Mouse (Mus musculus): ENCODE results near the gene Acsm2. TPM values are rescaled to one million over a fixed set of nuclear protein-coding genes. Genes with fewer than 3 reads are reported as not detected.

Acsm2 gene
- not detected for total RNA-seq (2022)

DNA sequence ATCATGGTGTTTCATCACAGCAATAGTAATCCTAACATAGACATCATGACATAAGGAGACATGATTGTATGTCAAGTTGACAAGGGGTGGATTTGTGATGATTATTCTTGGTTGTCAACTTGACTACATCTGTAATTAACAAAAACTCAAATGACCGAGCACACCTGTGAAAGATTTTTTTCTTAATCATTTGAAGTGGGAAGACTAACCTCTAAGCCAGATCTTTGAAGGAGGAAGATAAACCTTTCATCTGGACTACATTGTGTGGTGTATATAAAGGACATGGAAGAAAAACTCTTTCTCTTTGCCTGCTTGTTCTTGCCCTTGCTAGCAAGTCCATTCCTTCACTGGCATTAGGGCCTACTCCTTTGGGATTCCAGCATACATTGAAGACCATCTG lies at the start of gene Acsm2:
Acsm2 (plus strand) TSS at position 301 of the 400 bp plus-strand sequence.
- no peak for DNase-seq (ENCODE audit: low spot score in 2 of 2)

DNA sequence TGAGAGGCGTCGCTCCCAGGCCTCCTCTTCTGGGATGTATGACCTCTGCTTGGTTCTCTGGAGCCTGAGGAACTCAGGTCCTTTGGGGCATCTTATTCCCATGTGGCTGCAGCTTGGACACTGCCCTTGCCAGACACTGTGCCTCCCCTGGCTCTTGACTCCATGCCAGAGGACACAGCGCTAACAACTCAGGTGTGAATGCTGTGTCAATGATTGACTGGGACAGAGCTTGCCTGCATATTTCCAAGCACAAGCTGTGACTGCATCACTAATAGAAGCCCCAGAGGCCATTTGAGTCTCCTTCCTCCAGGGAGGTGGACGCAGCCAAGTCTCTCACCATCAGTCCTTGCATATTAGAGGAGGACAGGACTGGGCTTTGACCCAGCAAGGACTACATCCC lies 43.0 kb upstream of the Acsm2 start:
- no peak for DNase-seq (ENCODE audit: low spot score in 2 of 2)

DNA sequence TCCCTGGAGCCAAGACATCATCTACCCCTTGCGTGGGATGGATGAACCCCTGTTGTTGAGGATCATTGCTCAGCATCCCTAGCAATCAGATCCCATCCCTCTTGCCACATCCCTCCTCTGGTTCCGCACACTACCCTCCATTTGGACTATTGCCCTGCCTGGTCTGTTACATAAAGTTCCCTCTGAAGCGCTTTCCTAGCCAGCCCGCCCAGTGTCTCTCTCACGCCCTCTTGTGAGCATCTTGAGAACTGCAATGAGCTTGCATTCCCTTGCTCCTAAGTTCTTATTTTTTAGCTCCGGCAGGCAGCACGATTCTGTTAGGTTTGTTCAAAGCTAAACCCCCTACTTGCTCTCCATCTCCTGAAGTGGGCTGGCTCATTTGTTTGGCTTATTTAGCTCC lies 41.1 kb upstream of the Acsm2 start:
- no peak for DNase-seq (ENCODE audit: low spot score in 2 of 2)

DNA sequence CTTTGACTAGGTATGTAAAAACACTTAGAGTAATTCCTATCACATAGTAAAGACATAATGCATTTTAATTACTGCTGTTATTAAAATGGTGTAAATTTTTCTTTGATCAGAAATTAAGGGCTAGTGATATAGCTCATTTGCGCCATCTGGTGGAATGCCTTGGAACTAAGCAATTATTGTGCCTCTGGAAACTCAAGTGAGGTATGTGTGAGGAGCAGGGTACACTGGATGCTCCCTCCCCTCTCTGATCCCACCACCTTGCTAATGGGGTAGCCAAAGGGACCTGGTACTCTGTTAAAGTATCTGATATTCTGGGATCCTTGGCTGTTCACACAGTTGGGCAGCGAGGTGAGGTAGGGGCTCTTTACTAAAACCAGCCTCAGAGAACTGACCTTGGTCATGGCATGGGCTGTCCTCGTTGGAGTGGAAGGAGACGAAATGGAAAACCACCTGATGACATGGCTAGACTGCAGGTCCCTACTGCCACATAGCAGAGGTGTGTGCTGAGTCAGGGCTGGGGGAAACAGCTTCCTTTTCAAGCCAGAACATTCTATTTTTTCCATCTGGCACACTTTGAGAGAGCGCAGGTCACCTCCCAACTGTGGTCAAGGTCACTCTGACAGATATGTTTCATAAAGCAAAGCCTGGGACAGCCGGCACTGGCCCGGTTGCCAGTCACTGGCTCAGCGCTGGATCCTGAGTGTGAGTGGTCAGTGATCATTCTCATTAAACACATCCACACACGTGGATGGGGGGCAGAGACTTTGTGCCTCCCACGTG lies 38.5 kb upstream of the Acsm2 start:
- DNase-seq (ENCODE audit: low spot score in 2 of 2) = no peak

DNA sequence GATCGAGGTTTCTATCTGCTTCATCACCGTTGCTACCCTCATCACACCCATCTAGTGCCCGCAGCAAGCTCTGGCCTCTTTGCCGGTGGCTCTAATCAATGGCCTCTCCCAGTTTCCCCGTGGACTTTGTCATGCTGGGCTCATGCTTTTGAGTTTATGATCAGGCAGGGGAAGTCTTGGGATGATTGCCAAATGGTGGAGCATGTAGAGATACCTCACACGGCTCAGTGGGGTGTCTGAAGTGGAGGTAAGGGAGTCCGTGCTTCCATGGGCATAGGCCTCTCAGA lies 37.9 kb upstream of the Acsm2 start:
- DNase-seq (ENCODE audit: low spot score in 2 of 2) = no peak

DNA sequence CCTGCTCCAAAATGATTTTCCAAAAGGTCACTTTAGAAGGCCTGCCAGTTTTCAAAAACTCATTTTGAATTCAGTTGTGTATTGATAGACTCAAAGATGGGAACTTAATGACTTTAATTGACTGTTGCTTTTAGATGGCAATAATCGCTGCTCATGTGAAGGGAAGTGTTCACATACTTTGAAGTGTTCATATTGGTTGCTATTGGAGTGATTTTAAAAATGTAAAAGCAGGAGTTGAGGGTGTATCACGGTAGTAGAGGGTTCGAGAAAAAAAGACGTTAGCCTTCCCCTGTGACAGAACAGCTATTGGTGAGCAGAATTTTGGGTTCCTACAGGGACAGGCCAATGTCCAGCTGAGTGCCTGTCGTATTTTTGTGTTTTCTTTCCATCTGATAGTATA lies 35.0 kb upstream of the Acsm2 start, which contains the start of gene Acsm5:
Acsm5 (plus strand) TSS at position 301 of the 400 bp plus-strand sequence.
- no peak for DNase-seq (ENCODE audit: low spot score in 2 of 2)

DNA sequence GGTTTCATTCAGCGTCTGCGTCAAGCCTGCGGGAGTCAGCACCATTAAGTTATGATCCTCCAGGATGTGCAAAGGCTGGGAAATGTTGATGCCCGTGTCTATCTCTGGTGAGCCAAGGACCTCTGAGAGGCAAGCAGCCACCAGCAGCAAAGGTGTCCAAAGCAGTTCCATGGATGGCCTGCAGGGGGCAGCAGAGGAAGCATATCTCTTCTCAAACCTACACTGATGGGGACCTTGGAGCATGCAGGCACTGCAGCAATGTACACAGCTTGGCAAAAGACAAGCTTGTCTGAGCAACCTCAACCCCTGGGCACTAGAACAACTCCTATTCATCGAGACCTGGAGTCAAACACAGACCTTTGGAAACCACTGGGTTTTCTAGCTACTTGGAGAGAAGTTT lies 34.5 kb upstream of the Acsm2 start:
- DNase-seq (ENCODE audit: low spot score in 2 of 2) = peak in 1 of 2 experiments; percentile 12

DNA sequence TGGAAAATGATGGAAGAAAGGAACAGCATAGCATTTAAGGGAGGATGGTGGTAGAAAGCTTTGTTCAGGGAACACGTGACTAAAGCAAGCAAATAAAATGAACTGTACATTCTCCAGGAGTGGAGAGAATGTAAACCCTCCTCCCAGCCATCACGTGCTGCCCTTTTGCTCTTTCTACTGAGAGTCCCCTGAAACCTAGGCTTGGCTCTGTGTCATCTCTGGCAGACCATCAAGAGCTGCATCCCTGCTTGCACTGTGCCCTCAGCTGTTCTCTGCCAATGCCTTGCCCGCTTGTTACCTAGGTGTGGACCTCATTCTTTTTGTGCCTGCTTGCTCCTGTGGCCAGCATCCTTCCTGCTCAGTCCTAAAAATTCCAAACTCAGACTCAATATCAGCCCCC lies 32.3 kb upstream of the Acsm2 start:
- DNase-seq (ENCODE audit: low spot score in 2 of 2) = no peak

DNA sequence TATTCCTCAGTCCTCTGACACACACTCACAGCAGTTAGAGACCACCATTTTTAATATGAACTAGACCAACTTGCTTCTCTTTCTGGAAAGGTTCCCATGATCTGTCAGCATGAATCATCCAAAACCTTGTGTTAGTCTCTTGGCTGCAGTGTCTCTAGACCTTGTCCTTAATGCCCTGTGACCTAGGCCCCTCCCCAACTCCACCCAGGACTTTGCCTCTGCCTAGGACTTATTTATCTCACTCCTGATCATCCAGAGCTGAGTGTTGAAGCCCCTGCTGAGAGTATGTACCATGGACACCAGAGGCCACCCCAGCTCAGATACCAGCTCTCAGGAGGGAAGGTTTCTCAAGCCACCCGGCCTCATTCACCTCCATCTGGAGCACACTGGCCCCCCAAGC lies 31.8 kb upstream of the Acsm2 start:
- DNase-seq (ENCODE audit: low spot score in 2 of 2) = no peak

DNA sequence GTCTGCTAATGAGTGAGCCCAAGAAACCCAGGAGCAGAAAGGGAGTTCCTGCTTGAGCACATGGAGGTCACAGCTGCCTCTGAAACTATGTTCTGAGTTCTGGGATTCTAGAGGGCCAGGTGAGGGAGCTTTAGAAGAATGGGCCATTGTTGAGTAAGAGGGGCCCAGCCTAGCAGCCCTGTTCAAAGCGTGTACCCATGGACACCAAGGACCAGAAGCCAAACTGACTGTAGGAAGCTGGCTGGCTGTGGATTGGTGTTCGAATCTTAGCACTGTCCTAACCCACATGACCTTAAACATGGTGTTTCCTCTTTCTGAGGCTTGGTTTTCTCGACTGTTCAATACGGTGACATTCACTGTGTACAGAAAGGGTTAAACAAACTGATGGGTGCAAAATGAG lies 30.8 kb upstream of the Acsm2 start, which contains the start of gene Pdilt:
Pdilt (minus strand) TSS at position 101 of the 400 bp plus-strand sequence.
- no peak for DNase-seq (ENCODE audit: low spot score in 2 of 2)

DNA sequence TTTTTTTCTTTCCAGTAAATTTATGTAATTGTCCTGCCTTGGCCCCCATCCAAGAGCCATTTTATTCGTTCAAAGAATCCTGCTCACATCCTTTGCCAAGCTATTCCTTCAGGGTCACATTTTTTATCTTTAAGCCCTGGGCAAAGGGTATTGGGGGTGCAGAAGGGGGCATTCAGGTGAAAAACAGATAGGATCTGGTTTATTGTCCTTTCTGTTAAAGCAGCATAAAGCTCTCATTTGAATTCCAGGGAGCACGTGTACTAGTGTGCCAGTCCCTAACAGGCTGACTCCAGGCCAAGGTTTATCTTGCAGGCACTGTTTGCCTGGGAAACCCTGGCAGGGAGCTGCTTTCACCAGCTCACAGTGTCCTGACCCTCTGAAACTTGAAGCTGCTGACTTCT lies 28.3 kb upstream of the Acsm2 start:
- no peak for DNase-seq (ENCODE audit: low spot score in 2 of 2)

DNA sequence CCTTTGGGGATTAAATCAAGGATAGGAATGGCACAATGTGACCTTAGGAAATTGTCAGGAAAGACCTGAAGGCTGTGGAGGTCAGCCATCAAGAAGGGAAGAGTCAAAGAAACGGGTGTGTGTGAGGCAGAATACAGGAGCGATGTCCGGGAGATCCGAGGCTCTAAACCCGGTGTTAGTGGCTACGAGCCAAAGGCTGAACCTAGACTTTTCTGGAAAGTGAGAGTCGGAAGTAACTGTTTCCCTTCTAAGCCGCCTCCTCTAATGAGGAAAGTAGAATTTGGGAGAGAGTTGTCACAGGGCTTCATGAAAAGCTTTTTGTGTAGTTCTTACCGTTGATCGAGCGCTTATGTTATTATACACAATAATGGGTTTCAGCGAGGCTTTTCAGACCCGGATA lies 27.7 kb upstream of the Acsm2 start:
- DNase-seq (ENCODE audit: low spot score in 2 of 2) = no peak

DNA sequence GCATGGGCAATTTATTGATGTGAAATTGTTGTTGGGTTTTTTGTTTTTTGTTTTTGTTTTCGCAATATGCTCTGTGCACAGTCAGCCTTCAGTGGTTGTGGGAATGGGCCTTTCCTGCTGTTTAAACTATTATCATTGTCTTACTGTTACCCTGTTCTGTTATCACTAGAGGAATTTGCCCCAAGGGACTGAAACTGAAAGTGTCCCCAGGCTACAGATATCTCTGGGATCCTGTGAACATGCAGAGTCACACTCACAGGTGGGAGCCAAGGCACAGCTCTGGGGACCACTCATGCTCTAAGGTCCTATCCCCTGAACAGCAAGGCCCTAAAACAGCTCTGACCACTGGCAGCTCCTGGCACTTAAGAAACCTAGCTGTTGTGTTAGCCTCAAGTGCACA lies 27.0 kb upstream of the Acsm2 start:
- no peak for DNase-seq (ENCODE audit: low spot score in 2 of 2)

DNA sequence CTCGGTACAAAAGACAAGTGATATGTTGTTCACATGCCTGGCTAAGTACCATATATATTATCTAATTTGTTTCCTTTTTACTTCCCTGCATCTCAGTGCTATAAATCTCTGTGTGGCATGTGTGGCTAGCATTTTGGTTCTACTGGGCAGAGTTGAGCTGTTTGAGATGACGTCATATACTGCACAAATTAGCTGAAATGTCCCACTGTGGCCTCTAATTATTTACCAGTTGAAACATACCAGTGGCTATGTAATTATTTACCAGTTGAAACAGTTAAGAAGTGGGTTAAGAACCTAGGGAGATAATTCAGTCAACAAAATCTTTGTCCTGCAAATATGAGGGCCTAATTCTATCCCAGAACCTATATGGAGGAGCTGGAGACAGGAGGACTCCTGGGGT lies 26.6 kb upstream of the Acsm2 start:
- DNase-seq (ENCODE audit: low spot score in 2 of 2) = no peak

DNA sequence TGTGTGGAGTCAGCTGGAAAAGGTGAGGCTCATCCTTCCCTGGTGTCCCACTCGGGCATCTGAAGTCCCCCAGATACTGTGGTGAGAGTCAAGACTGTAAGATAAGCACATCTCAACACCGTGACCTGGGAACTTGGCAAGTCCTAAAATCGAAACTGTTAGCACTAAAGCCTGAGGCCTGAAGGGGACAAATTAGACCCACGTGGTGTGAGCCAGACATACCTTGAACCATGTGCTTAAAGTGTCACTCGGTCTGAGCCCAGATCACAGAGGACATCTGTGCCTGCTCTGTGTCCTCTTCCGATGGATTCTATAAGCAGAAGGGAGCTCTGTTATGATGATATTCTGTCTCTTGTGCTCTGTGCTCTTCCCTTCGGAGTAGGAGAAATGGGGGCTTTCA lies 25.5 kb upstream of the Acsm2 start:
- no peak for DNase-seq (ENCODE audit: low spot score in 2 of 2)

DNA sequence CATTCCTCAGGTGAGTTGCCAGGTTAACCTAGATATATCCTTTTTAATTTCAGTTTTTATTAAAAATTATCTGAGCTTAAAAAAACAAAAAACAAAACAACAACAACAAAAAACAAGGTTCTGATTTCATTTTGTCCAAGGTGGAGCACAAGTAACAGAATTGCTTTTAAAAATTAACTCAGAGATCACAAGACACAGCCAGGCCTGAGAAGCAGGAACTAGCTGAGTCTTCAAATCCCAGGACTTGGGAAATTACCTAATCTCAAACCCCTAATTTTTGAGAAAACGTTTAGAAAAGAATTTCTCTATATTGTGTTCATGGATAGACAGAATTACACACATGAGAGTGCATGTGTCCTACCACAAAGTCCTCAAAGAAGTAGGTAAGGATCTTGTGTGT lies 21.2 kb upstream of the Acsm2 start:
- DNase-seq (ENCODE audit: low spot score in 2 of 2) = no peak

DNA sequence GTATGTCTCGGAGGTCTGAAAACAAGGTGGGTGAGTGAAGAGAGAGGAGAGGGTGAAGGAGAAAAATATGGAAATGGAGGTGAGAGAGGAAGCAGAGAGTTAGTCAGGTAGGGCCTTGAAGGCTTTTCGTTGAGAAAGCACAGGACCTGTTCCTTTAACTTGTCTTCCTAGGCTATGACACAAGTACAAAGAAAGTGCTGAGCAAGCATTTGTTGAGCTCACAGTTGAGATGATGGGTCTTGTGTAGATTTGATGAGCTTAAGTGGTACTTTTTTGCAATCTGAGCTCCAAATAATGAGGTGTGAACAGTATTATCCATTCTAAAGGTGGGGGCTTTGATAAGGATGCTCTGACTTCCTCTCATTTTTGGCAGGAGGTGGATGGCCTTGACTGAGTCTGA lies 19.8 kb upstream of the Acsm2 start:
- DNase-seq (ENCODE audit: low spot score in 2 of 2) = no peak

DNA sequence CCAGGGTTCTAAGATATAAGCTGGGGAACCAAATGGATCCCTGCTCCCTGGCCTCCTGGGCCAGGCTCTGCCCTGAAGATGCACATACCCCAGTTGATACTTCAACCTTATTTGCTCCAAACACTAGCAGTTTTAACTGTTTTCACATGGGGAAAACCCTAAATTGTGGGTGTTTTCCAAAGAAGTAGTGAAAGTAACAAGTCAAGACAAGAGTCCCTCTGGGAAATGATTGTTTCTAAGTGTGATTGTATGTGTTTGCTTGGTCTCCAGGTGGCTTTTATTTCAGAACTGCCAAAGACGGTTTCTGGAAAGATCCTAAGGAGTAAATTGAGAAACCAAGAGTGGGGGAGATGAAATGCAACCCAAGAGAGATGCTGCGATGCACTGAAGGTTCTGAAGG lies 11.7 kb upstream of the Acsm2 start:
- DNase-seq (ENCODE audit: low spot score in 2 of 2) = no peak

DNA sequence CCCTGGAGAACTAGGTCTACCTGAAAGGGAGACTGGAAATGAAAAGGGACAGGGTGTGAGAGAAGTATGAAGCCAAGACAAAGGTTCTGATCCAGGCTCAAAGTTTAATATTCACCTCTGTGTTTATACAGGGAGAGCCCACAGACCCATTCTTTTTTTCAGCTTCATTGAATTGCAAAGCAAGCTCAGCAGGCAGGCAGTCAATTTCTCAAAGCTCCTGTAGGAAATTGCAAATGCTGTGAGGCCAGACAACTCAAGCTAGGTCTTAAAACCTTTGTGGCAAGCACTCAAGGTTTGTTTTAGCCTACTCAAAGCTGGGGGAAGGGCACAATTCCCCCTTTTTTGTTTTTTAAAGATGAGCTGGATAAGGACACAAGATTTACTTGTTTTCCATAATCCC lies 8.6 kb upstream of the Acsm2 start:
- no peak for DNase-seq (ENCODE audit: low spot score in 2 of 2)

DNA sequence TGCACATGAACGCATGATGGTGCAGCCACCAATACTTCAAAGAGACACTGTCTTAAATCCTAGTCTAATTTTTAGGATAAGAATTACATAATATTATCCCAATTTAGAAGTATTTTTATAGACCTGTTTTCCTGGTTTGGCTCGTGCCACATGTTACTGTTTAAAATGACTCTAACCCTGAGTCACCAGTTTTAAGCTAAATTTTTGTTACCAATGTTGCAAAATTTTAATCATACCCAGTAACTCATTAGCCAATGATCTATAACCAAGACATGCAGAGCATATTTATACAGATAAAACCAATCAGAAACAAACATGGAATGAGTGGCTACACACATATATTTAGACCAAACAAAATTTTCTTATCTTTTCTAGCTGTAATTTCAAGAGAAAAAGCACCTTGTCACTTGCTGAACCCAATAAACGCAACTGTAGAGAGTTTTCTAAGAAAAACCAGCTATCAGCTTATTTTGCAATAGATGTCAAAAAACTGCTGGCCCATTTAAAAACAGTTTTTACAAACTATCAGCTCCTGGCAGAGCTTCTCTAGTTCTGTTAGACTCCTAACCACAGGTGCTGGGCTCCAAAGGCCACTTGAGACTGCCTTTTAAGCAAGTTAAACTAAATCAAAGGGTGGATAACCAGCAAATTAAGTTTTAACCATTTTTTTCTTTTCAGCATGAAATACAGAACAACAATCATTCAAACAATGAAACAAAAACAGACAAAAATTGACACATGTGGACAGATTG lies 3.5 kb upstream of the Acsm2 start:
- no peak for DNase-seq (ENCODE audit: low spot score in 2 of 2)

DNA sequence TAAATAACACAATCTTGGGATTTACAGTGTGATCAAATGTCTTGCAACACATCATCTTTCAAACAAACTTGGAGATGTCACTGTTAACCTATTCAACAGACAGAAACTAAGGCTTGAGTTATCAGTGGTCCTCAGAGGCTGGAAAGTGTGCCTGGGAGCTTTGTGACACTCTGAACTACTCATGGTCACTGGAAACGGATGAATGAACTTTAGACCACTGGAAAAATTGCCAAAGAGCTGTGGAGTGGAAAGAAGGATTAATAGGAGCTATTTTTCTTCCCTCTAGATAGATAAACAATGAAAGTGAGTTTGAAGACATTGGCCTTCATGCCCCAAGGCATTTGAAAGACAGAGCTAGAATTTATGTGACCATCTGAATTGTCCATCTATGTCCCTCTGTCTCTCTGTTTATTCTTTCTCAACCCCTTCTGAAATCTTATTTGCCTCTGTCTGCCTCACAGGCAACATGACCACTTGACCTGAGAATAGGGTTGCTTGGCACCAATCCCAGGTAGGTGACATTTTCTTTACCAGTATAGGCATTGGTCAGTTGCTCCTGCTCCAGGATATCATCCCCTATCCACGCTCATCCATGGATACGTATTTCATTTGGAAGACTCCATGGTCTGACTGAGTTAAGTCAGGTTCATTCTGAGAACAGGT lies 5.8 kb downstream of the Acsm2 start:
- no peak for DNase-seq (ENCODE audit: low spot score in 2 of 2)

DNA sequence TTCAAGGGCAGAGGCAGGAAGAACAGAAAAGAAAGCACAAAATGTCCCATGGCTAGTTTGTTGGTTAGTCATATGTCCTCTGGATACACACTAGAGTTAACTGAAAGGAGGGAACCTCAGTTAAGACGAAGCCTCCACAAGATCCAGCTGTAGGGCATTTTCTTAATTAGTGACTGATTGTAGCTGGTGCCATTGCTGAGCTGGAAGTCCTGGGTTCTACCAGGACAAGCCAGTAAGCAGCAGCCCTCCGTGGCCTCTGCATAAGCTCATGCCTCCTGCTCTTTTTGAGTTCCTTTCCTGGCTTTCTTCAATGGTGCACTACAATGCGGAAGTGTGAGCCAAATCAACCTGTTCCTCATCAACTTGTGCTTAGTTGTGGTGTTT lies 6.3 kb downstream of the Acsm2 start:
- no peak for DNase-seq (ENCODE audit: low spot score in 2 of 2)

DNA sequence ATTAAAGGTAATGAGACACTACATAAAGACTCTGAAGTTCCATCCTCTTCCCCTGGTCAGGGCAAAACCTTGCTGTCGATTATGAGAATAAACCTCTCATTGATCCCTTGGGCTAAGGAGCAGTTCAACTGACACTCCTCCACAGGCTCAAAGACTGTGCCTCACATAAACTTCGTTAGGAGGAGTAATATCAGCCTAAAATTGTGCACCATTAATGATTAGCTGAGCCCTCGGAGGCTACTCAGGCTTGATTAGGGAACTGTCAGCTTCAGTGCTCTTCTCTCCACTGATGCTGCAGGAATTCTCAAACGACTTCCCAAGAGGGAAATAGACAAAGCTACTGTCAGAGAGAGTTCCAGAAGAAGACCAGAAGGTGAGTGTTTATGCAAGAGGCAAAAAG lies 7.3 kb downstream of the Acsm2 start:
- DNase-seq (ENCODE audit: low spot score in 2 of 2) = no peak

Data from gastrocnemius, adult 8-10 months (tissue).